Mouse (Mus musculus): Measurements from ENCODE around the gene Gpc2. TPM values are rescaled to one million over a fixed set of nuclear protein-coding genes. Genes with fewer than 3 reads are reported as not detected.

Gpc2 gene
- polyA plus RNA-seq, 1 experiment from 2014 or later, result 121 TPM

- H3K27me3 ChIP-seq, result no peaks in the 10 kb centered on the region
- H3K27ac ChIP-seq, result no peak overlapping the region
- H3K4me2 ChIP-seq, result no peak overlapping the region
- 86% methylated on average over 7 of the region's 7 CpGs for WGBS
- no peaks in the 10 kb centered on the region for H3K9me3 ChIP-seq
- H3K4me1 ChIP-seq, result peaks cover 33% of the 10 kb centered on the region
- no peak overlapping the region for H3K9ac ChIP-seq
- no peak for ATAC-seq (ENCODE audit: low FRiP score)
- H3K36me3 ChIP-seq (replicated peaks), result peaks cover 45% of the 10 kb centered on the region
- no peak overlapping the region for H3K4me3 ChIP-seq (replicated peaks)
Measured at GRCm38 (mm10) chr5:138258993-138259392, 20.8 kb downstream of the Gpc2 start.

GRCm38 (mm10) chr5:138258542-138258941, 21.3 kb downstream of the Gpc2 start:
- no peak overlapping the region for H3K27ac ChIP-seq
- 93% methylated on average over 6 of the region's 6 CpGs for WGBS
- ATAC-seq (ENCODE audit: low FRiP score), result no peak
- no peaks in the 10 kb centered on the region for H3K9me3 ChIP-seq
- H3K9ac ChIP-seq, result no peak overlapping the region
- peaks cover 45% of the 10 kb centered on the region for H3K36me3 ChIP-seq (replicated peaks)
- H3K4me1 ChIP-seq, result peaks cover 33% of the 10 kb centered on the region
- H3K4me3 ChIP-seq (replicated peaks), result no peak overlapping the region
- H3K27me3 ChIP-seq, result no peaks in the 10 kb centered on the region
- H3K4me2 ChIP-seq, result no peak overlapping the region

DNA sequence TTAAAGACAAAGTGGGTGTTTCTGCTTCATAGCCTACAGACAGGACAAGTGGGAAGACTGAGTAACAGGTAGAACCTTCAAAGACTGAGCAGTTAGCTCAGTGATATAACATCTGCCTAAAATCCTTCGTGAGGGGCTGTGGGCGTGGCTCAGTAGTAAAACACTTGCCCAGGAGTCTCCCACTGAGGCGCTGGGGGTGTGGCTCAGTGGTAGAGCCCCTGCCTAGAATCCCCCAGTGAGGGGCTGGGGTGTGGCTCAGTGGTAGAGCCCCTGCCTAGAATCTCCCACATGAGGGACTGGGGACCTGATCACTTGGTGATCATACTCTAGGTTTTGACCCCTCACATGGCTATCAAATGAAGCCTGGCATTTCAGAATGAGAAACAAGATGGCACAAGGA, 21.7 kb downstream of the Gpc2 start:
- H3K36me3 ChIP-seq (replicated peaks), result peaks cover 45% of the 10 kb centered on the region
- 90% methylated on average over 3 of the region's 3 CpGs for WGBS
- no peaks in the 10 kb centered on the region for H3K9me3 ChIP-seq

GRCm38 (mm10) chr5:138257585-138257978, 22.2 kb downstream of the Gpc2 start:
- H3K4me1 ChIP-seq, result peaks cover 24% of the 10 kb centered on the region
- no peak overlapping the region for H3K4me2 ChIP-seq
- no peak overlapping the region for H3K27ac ChIP-seq
- 93% methylated on average over 4 of the region's 4 CpGs for WGBS
- H3K27me3 ChIP-seq, result no peaks in the 10 kb centered on the region
- H3K4me3 ChIP-seq (replicated peaks), result no peak overlapping the region
- no peaks in the 10 kb centered on the region for H3K9me3 ChIP-seq
- peaks cover 45% of the 10 kb centered on the region for H3K36me3 ChIP-seq (replicated peaks)
- no peak for ATAC-seq (ENCODE audit: low FRiP score)
- no peak overlapping the region for H3K9ac ChIP-seq

More for the DNA sequence above, 21.7 kb downstream of the Gpc2 start:
- ATAC-seq (ENCODE audit: low FRiP score), result no peak
- Histone ChIP-seq H3K4me3 (replicated peaks) (no peak overlapping the region), H3K27ac (no peak overlapping the region), H3K27me3 (no peaks in the 10 kb centered on the region), H3K4me2 (no peak overlapping the region), H3K9ac (no peak overlapping the region), H3K4me1 (peaks cover 29% of the 10 kb centered on the region)

- 88% methylated on average over 10 of the region's 10 CpGs for WGBS
- Histone ChIP-seq H3K27me3 (no peaks in the 10 kb centered on the region), H3K9ac (no peak overlapping the region), H3K9me3 (no peaks in the 10 kb centered on the region), H3K4me3 (replicated peaks) (no peak overlapping the region), H3K36me3 (replicated peaks) (peaks cover 43% of the 10 kb centered on the region), H3K4me1 (peaks cover 19% of the 10 kb centered on the region), H3K4me2 (no peak overlapping the region), H3K27ac (no peak overlapping the region)
- ATAC-seq (ENCODE audit: low FRiP score), result no peak
Measured at GRCm38 (mm10) chr5:138256966-138257584, 22.7 kb downstream of the Gpc2 start.

GRCm38 (mm10) chr5:138256094-138256467, 23.7 kb downstream of the Gpc2 start:
- peak overlapping the region; percentile 65 for H3K4me3 ChIP-seq (replicated peaks)
- no peaks in the 10 kb centered on the region for H3K9me3 ChIP-seq
- no peaks in the 10 kb centered on the region for H3K27me3 ChIP-seq
- peak overlapping the region; percentile 77 for H3K4me2 ChIP-seq
- no peak for ATAC-seq (ENCODE audit: low FRiP score)
- peaks cover 16% of the 10 kb centered on the region for H3K4me1 ChIP-seq
- 19% methylated on average over 7 of the region's 7 CpGs for WGBS
- peak overlapping the region; percentile 78 for H3K27ac ChIP-seq
- peaks cover 33% of the 10 kb centered on the region for H3K36me3 ChIP-seq (replicated peaks)
- H3K9ac ChIP-seq, result peak overlapping the region; percentile 60

- Histone ChIP-seq H3K4me2 (peak within 1 kb of the TSS; percentile 77), H3K27me3 (no peaks in the 10 kb centered on the region), H3K9me3 (no peaks in the 10 kb centered on the region), H3K9ac (peak within 1 kb of the TSS; percentile 60), H3K4me1 (peaks cover 16% of the 10 kb centered on the region), H3K4me3 (replicated peaks) (peak within 1 kb of the TSS; percentile 65), H3K27ac (peak within 1 kb of the TSS; percentile 78), H3K36me3 (replicated peaks) (peaks cover 27% of the 10 kb centered on the region)
- ATAC-seq (ENCODE audit: low FRiP score), result peak; percentile 100
- under 1% methylated on average over 38 of the region's 38 CpGs for WGBS
Measured at GRCm38 (mm10) chr5:138255353-138256093, 24.3 kb downstream of the Gpc2 start, which contains the start of gene Lamtor4. Lamtor4 (plus strand) TSS chr5:138255482.

DNA sequence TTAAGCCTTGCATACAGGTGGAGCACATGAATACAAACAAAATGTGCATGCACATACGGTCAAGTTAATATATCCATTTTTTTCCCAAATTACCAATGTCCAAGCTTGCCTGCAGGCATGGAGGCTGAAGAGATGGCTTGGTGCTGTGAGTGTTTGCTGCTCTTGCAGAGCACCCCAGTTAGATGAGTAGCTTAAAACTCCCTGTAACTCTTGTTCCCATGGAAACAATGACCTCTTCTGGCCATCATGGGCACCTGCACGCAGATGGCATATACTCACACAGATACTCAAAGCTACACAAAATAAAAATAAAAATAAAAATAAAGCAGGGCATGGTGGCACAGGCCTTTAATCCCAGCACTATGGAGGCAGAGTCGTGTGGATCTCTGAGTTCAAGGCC, 26.7 kb downstream of the Gpc2 start:
- Histone ChIP-seq H3K27me3 (no peaks in the 10 kb centered on the region), H3K36me3 (replicated peaks) (peaks cover 5% of the 10 kb centered on the region), H3K4me3 (replicated peaks) (no peak overlapping the region), H3K27ac (no peak overlapping the region), H3K9me3 (no peaks in the 10 kb centered on the region), H3K9ac (no peak overlapping the region), H3K4me1 (peaks cover 16% of the 10 kb centered on the region), H3K4me2 (no peak overlapping the region)
- WGBS, result 88% methylated on average over 3 of the region's 3 CpGs
- no peak for ATAC-seq (ENCODE audit: low FRiP score)

GRCm38 (mm10) chr5:138251144-138251543, 28.7 kb downstream of the Gpc2 start:
- Histone ChIP-seq H3K27ac (no peak overlapping the region), H3K4me3 (replicated peaks) (no peak overlapping the region), H3K9me3 (no peaks in the 10 kb centered on the region), H3K36me3 (replicated peaks) (no peaks in the 10 kb centered on the region), H3K9ac (no peak overlapping the region), H3K27me3 (no peaks in the 10 kb centered on the region), H3K4me2 (no peak overlapping the region), H3K4me1 (peaks cover 9% of the 10 kb centered on the region)
- 84% methylated on average over 12 of the region's 12 CpGs for WGBS
- no peak for ATAC-seq (ENCODE audit: low FRiP score)

DNA sequence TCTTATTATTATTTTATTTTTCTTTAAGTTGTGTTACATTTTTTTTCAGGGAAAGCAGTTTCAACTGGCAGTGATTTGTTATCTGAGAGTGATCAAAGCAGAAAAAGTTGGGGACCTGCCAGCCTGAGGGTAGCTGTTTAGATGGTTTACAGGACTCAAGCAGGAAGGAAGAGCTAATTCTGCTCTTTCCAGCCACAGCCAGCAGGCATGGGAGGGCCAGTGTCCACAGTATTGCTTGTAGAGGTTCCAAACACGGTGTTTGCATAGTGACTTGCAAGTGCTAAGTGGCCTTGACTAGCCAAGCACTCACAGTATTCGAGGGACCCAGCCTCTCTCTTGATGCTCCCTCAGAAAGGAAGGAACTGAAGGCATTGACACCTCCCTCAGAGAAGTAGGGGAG, 38.3 kb downstream of the Gpc2 start:
- WGBS, result 46% methylated on average over 2 of the region's 2 CpGs
- Histone ChIP-seq H3K4me2 (no peak overlapping the region), H3K36me3 (replicated peaks) (no peaks in the 10 kb centered on the region), H3K9me3 (no peaks in the 10 kb centered on the region), H3K27me3 (no peaks in the 10 kb centered on the region), H3K9ac (no peak overlapping the region), H3K4me3 (replicated peaks) (no peak overlapping the region), H3K27ac (no peak overlapping the region), H3K4me1 (no peaks in the 10 kb centered on the region)
- ATAC-seq (ENCODE audit: low FRiP score), result no peak

GRCm38 (mm10) chr5:138234224-138234623, 45.6 kb downstream of the Gpc2 start:
- no peaks in the 10 kb centered on the region for H3K27me3 ChIP-seq

GRCm38 (mm10) chr5:138233778-138234177, 46.0 kb downstream of the Gpc2 start:
- ATAC-seq (ENCODE audit: low FRiP score), result no peak
- Histone ChIP-seq H3K4me2 (no peak overlapping the region), H3K36me3 (replicated peaks) (no peaks in the 10 kb centered on the region), H3K9me3 (no peaks in the 10 kb centered on the region), H3K27ac (no peak overlapping the region), H3K4me1 (no peaks in the 10 kb centered on the region), H3K27me3 (no peaks in the 10 kb centered on the region), H3K9ac (no peak overlapping the region), H3K4me3 (replicated peaks) (no peak overlapping the region)
- 86% methylated on average over 2 of the region's 2 CpGs for WGBS

More at GRCm38 (mm10) chr5:138234224-138234623, 45.6 kb downstream of the Gpc2 start:
- H3K9ac ChIP-seq, result no peak overlapping the region
- H3K4me1 ChIP-seq, result no peaks in the 10 kb centered on the region
- H3K4me2 ChIP-seq, result no peak overlapping the region
- H3K4me3 ChIP-seq (replicated peaks), result no peak overlapping the region
- no peaks in the 10 kb centered on the region for H3K36me3 ChIP-seq (replicated peaks)
- ATAC-seq (ENCODE audit: low FRiP score), result no peak
- no peaks in the 10 kb centered on the region for H3K9me3 ChIP-seq
- no peak overlapping the region for H3K27ac ChIP-seq

DNA sequence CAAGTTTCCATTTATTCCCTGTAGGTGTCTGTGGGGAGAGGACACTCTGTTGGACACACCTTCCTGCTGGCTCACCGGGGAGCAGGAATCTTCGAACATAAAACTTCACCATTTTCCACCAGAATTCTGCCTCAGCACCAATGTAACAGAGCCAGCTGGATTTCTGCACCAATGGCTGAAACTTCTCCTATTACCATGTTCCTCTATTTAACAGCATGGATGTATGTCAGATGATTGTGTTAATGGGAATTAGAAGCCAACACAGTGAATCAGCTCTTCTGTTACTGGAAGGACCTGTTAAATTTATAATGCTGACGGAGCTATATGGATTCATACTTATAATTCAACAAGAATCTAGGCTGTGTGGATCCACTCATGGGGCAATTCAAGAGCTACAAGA, 50.3 kb downstream of the Gpc2 start:
- Histone ChIP-seq H3K4me1 (no peaks in the 10 kb centered on the region), H3K27ac (no peak overlapping the region), H3K9me3 (no peaks in the 10 kb centered on the region), H3K9ac (no peak overlapping the region), H3K4me3 (replicated peaks) (no peak overlapping the region), H3K27me3 (no peaks in the 10 kb centered on the region), H3K4me2 (no peak overlapping the region), H3K36me3 (replicated peaks) (no peaks in the 10 kb centered on the region)
- ATAC-seq (ENCODE audit: low FRiP score), result no peak
- WGBS, result 87% methylated on average over 3 of the region's 3 CpGs

Data from forebrain, embryonic 12.5 days (tissue).